Mouse (Mus musculus): ENCODE measurements around the gene Uspl1. TPM values are rescaled to one million over a fixed set of nuclear protein-coding genes. Genes with fewer than 3 reads are reported as not detected.
A peak's percentile ranks its signal among the peaks of the same experiment; 100 is the strongest.

The Uspl1 gene
- polyA plus RNA-seq, 1 experiment from 2014 or later: 65.1 TPM

- Histone ChIP-seq H3K4me1 (ENCODE audit: control insufficient read depth, insufficient read depth, low read length) (peaks cover 9% of the 10 kb centered on the region), H3K4me3 (replicated peaks; ENCODE audit: low read depth, low read length) (peak overlapping the region; percentile 45), H3K9ac (replicated peaks; ENCODE audit: low read length) (peak overlapping the region; percentile 54), H3K36me3 (ENCODE audit: control insufficient read depth, insufficient read depth, low read length) (no peaks in the 10 kb centered on the region), H3K4me2 (ENCODE audit: low read length) (peak overlapping the region; percentile 54), H3K27ac (replicated peaks; ENCODE audit: low read depth, low read length) (peak overlapping the region; percentile 88), H3K9me3 (ENCODE audit: control insufficient read depth, low read length) (no peaks in the 10 kb centered on the region), H3K27me3 (ENCODE audit: control insufficient read depth, insufficient read depth, low read length) (no peaks in the 10 kb centered on the region)
- whole genome bisulfite sequencing: 2% methylated on average over 55 of the region's 55 CpGs
- DNase-seq: peak; percentile 96
- ATAC-seq (ENCODE audit: low FRiP score, low TSS enrichment): peak; percentile 97
These were observed 44.8 kb downstream of the Uspl1 start for GRCm38 (mm10) chr5:149228700-149229618.

GRCm38 (mm10) chr5:149229619-149230339 is 45.6 kb downstream of the Uspl1 start:
- 76% methylated on average over 18 of the region's 18 CpGs for WGBS
- peak; percentile 28 for ATAC-seq (ENCODE audit: low FRiP score, low TSS enrichment)
- Histone ChIP-seq H3K36me3 (ENCODE audit: control insufficient read depth, insufficient read depth, low read length) (no peaks in the 10 kb centered on the region), H3K27me3 (ENCODE audit: control insufficient read depth, insufficient read depth, low read length) (no peaks in the 10 kb centered on the region), H3K4me3 (replicated peaks; ENCODE audit: low read depth, low read length) (peak overlapping the region; percentile 45), H3K4me1 (ENCODE audit: control insufficient read depth, insufficient read depth, low read length) (0 out of 2 replicates have a peak, but pooled peaks cover under 1% of the 10 kb centered on the region), H3K9ac (replicated peaks; ENCODE audit: low read length) (peak overlapping the region; percentile 54), H3K27ac (replicated peaks; ENCODE audit: low read depth, low read length) (peak overlapping the region; percentile 88), H3K4me2 (ENCODE audit: low read length) (peak overlapping the region; percentile 54), H3K9me3 (ENCODE audit: control insufficient read depth, low read length) (no peaks in the 10 kb centered on the region)
- no peak for DNase-seq

- no peak for ATAC-seq (ENCODE audit: low FRiP score, low TSS enrichment)
- 92% methylated on average over 7 of the region's 7 CpGs for WGBS
- H3K9me3 ChIP-seq (ENCODE audit: control insufficient read depth, low read length): no peaks in the 10 kb centered on the region
These were observed 50.9 kb downstream of the Uspl1 start for GRCm38 (mm10) chr5:149235002-149235401.

GRCm38 (mm10) chr5:149237221-149237950 is 53.2 kb downstream of the Uspl1 start:
- Histone ChIP-seq H3K4me1 (ENCODE audit: control insufficient read depth, insufficient read depth, low read length) (no peaks in the 10 kb centered on the region), H3K27ac (replicated peaks; ENCODE audit: low read depth, low read length) (no peak overlapping the region), H3K27me3 (ENCODE audit: control insufficient read depth, insufficient read depth, low read length) (no peaks in the 10 kb centered on the region), H3K4me3 (replicated peaks; ENCODE audit: low read depth, low read length) (no peak overlapping the region), H3K9ac (replicated peaks; ENCODE audit: low read length) (no peak overlapping the region), H3K4me2 (ENCODE audit: low read length) (no peak overlapping the region), H3K9me3 (ENCODE audit: control insufficient read depth, low read length) (no peaks in the 10 kb centered on the region), H3K36me3 (ENCODE audit: control insufficient read depth, insufficient read depth, low read length) (no peaks in the 10 kb centered on the region)
- WGBS: 86% methylated on average over 24 of the region's 24 CpGs
- DNase-seq: no peak
- no peak for ATAC-seq (ENCODE audit: low FRiP score, low TSS enrichment)

More at GRCm38 (mm10) chr5:149235002-149235401, 50.9 kb downstream of the Uspl1 start:
- H3K4me2 ChIP-seq (ENCODE audit: low read length): no peak overlapping the region
- no peak overlapping the region for H3K4me3 ChIP-seq (replicated peaks; ENCODE audit: low read depth, low read length)
- no peaks in the 10 kb centered on the region for H3K4me1 ChIP-seq (ENCODE audit: control insufficient read depth, insufficient read depth, low read length)
- DNase-seq: no peak
- no peaks in the 10 kb centered on the region for H3K27me3 ChIP-seq (ENCODE audit: control insufficient read depth, insufficient read depth, low read length)
- H3K36me3 ChIP-seq (ENCODE audit: control insufficient read depth, insufficient read depth, low read length): no peaks in the 10 kb centered on the region
- no peak overlapping the region for H3K9ac ChIP-seq (replicated peaks; ENCODE audit: low read length)
- H3K27ac ChIP-seq (replicated peaks; ENCODE audit: low read depth, low read length): no peak overlapping the region

GRCm38 (mm10) chr5:149242467-149242866 is 58.3 kb downstream of the Uspl1 start:
- Histone ChIP-seq H3K4me3 (replicated peaks; ENCODE audit: low read depth, low read length) (no peak overlapping the region), H3K36me3 (ENCODE audit: control insufficient read depth, insufficient read depth, low read length) (no peaks in the 10 kb centered on the region), H3K4me2 (ENCODE audit: low read length) (no peak overlapping the region), H3K4me1 (ENCODE audit: control insufficient read depth, insufficient read depth, low read length) (0 out of 2 replicates have a peak, but pooled peaks cover 5% of the 10 kb centered on the region), H3K9me3 (ENCODE audit: control insufficient read depth, low read length) (no peaks in the 10 kb centered on the region), H3K9ac (replicated peaks; ENCODE audit: low read length) (no peak overlapping the region), H3K27me3 (ENCODE audit: control insufficient read depth, insufficient read depth, low read length) (no peaks in the 10 kb centered on the region), H3K27ac (replicated peaks; ENCODE audit: low read depth, low read length) (no peak overlapping the region)
- ATAC-seq (ENCODE audit: low FRiP score, low TSS enrichment) (no peak), DNase-seq (no peak)
- 92% methylated on average over 5 of the region's 5 CpGs for WGBS

- Histone ChIP-seq H3K9ac (replicated peaks; ENCODE audit: low read length) (no peak overlapping the region), H3K4me2 (ENCODE audit: low read length) (no peak overlapping the region), H3K4me1 (ENCODE audit: control insufficient read depth, insufficient read depth, low read length) (0 out of 2 replicates have a peak, but pooled peaks cover 5% of the 10 kb centered on the region), H3K27ac (replicated peaks; ENCODE audit: low read depth, low read length) (no peak overlapping the region), H3K9me3 (ENCODE audit: control insufficient read depth, low read length) (no peaks in the 10 kb centered on the region), H3K36me3 (ENCODE audit: control insufficient read depth, insufficient read depth, low read length) (no peaks in the 10 kb centered on the region), H3K4me3 (replicated peaks; ENCODE audit: low read depth, low read length) (no peak overlapping the region), H3K27me3 (ENCODE audit: control insufficient read depth, insufficient read depth, low read length) (no peaks in the 10 kb centered on the region)
- DNase-seq: no peak
- WGBS: 46% methylated on average over 5 of the region's 5 CpGs
- ATAC-seq (ENCODE audit: low FRiP score, low TSS enrichment): no peak
These were observed 58.9 kb downstream of the Uspl1 start for GRCm38 (mm10) chr5:149243053-149243452.

GRCm38 (mm10) chr5:149245391-149245964 is 61.3 kb downstream of the Uspl1 start:
- no peak overlapping the region for H3K9ac ChIP-seq (replicated peaks; ENCODE audit: low read length)
- no peaks in the 10 kb centered on the region for H3K36me3 ChIP-seq (ENCODE audit: control insufficient read depth, insufficient read depth, low read length)
- H3K27me3 ChIP-seq (ENCODE audit: control insufficient read depth, insufficient read depth, low read length): no peaks in the 10 kb centered on the region
- DNase-seq (no peak), ATAC-seq (ENCODE audit: low FRiP score, low TSS enrichment) (no peak)
- H3K4me3 ChIP-seq (replicated peaks; ENCODE audit: low read depth, low read length): no peak overlapping the region
- WGBS: 54% methylated on average over 9 of the region's 9 CpGs
- no peaks in the 10 kb centered on the region for H3K9me3 ChIP-seq (ENCODE audit: control insufficient read depth, low read length)
- peak overlapping the region; percentile 41; the same call in 1 of the 2 replicates for H3K4me2 ChIP-seq (ENCODE audit: low read length)
- 0 out of 2 replicates have a peak, but pooled peaks cover 5% of the 10 kb centered on the region for H3K4me1 ChIP-seq (ENCODE audit: control insufficient read depth, insufficient read depth, low read length)
- H3K27ac ChIP-seq (replicated peaks; ENCODE audit: low read depth, low read length): no peak overlapping the region

GRCm38 (mm10) chr5:149245965-149246470 is 61.9 kb downstream of the Uspl1 start:
- Histone ChIP-seq H3K9me3 (ENCODE audit: control insufficient read depth, low read length) (no peaks in the 10 kb centered on the region), H3K27ac (replicated peaks; ENCODE audit: low read depth, low read length) (no peak overlapping the region), H3K36me3 (ENCODE audit: control insufficient read depth, insufficient read depth, low read length) (no peaks in the 10 kb centered on the region), H3K9ac (replicated peaks; ENCODE audit: low read length) (no peak overlapping the region), H3K4me3 (replicated peaks; ENCODE audit: low read depth, low read length) (no peak overlapping the region), H3K4me2 (ENCODE audit: low read length) (peak overlapping the region; percentile 41), H3K4me1 (ENCODE audit: control insufficient read depth, insufficient read depth, low read length) (0 out of 2 replicates have a peak, but pooled peaks cover 5% of the 10 kb centered on the region), H3K27me3 (ENCODE audit: control insufficient read depth, insufficient read depth, low read length) (no peaks in the 10 kb centered on the region)
- DNase-seq: peak; percentile 30
- 26% methylated on average over 16 of the region's 16 CpGs for WGBS
- peak; percentile 46 for ATAC-seq (ENCODE audit: low FRiP score, low TSS enrichment)

Measured in midbrain, embryonic 14.5 days (tissue).